Mouse (Mus musculus) embryonic facial prominence, embryonic 14.5 days (tissue): ENCODE measurements around the gene Snrpb. TPM values are rescaled to one million over a fixed set of nuclear protein-coding genes. Genes with fewer than 3 reads are reported as not detected.

Source experiments
- ATAC-seq: fragments of 200-750 bp; cut with Nextera tagmentation; 2 replicates; pipeline ENCODE4 v1.8.0; 2017; ENCODE audit warnings: low read depth, moderate number of reproducible peaks, moderate TSS enrichment
- DNase-seq: peaks from one replicate; pipeline ENCODE4 v3.0.0-alpha.2; 2015; ENCODE audit warnings: low spot score
- H3K27ac ChIP-seq: fragments of 300-500 bp; sonication (generic); replicated peaks from 2 replicates; pipeline ENCODE4 v1.5.1; 2014; ENCODE audit warnings: low read depth, mild to moderate bottlenecking, low read length, moderate library complexity
- H3K27me3 ChIP-seq: fragments of 300-500 bp; sonication (generic); replicated peaks from 2 replicates; pipeline ENCODE4 v1.6.1; 2014; ENCODE audit warnings: low read length; ENCODE audit not compliant: control insufficient read depth, insufficient read depth
- H3K36me3 ChIP-seq: fragments of 300-500 bp; sonication (generic); 2 replicates; pipeline ENCODE4 v1.6.1; 2014; ENCODE audit warnings: low read length, mixed read lengths; ENCODE audit not compliant: control insufficient read depth, insufficient read depth
- H3K4me1 ChIP-seq: fragments of 300-500 bp; sonication (generic); 2 replicates; pipeline ENCODE4 v1.6.1; 2014; ENCODE audit warnings: antibody characterized with exemption, low read length; ENCODE audit not compliant: control insufficient read depth, insufficient read depth
- H3K4me2 ChIP-seq: fragments of 300-500 bp; sonication (generic); 2 replicates; pipeline ENCODE4 v1.6.1; 2014; ENCODE audit warnings: low read depth, mild to moderate bottlenecking, low read length, moderate library complexity, mixed read lengths
- H3K4me3 ChIP-seq: fragments of 300-500 bp; sonication (generic); 2 replicates; pipeline ENCODE4 v1.5.1; 2014; ENCODE audit warnings: low read depth, mild to moderate bottlenecking, low read length
- H3K9ac ChIP-seq: fragments of 300-500 bp; sonication (generic); 2 replicates; pipeline ENCODE4 v1.6.1; 2014; ENCODE audit warnings: low read depth, mild to moderate bottlenecking, low read length, moderate library complexity, mixed read lengths
- H3K9me3 ChIP-seq: fragments of 300-500 bp; sonication (generic); 2 replicates; pipeline ENCODE4 v1.6.1; 2016; ENCODE audit warnings: low read length; ENCODE audit not compliant: control insufficient read depth
- WGBS: fragments of 180-500 bp; shearing (Covaris S2); extraction: QIAGEN DNeasy Blood & Tissue Kit; methylation state at CpG from one replicate; pipeline ENCODE4 v1.1.7; 2014; 5-methylcytosine and 5-hydroxymethylcytosine counted together
- polyA plus RNA-seq: library from polyadenylated mRNA; unstranded; fragments of >200 nt; fragmentation: Nextera tagmentation; extraction: Ambion mirVana; gene quantifications from 2 replicates; pipeline ENCODE4 v1.2.1, GENCODE M21; 2014

The Snrpb gene
- 472 and 523 TPM in 2 replicates for polyA plus RNA-seq

GRCm38 (mm10) chr2:130178706-130179506, at the start of gene Snrpb:
TSS of gene Snrpb (minus strand) at chr2:130179403.
- no peaks in the 10 kb centered on the region for H3K9me3 ChIP-seq
- peak within 1 kb of the TSS; percentile 81 for H3K4me2 ChIP-seq
- under 1% methylated on average over 51 of the region's 81 CpGs for WGBS
- DNase-seq (peak; percentile 97), ATAC-seq (peak; percentile 93)
- H3K4me3 ChIP-seq: peak within 1 kb of the TSS; percentile 96
- peak within 1 kb of the TSS; percentile 100 for H3K9ac ChIP-seq
- H3K4me1 ChIP-seq: peaks cover 11% of the 10 kb centered on the region
- H3K27me3 ChIP-seq: no peaks in the 10 kb centered on the region
- peak within 1 kb of the TSS; percentile 98 for H3K27ac ChIP-seq
- peaks cover 27% of the 10 kb centered on the region for H3K36me3 ChIP-seq

GRCm38 (mm10) chr2:130211581-130211980, 32.4 kb upstream of the Snrpb start:
- Histone ChIP-seq H3K36me3 (no peaks in the 10 kb centered on the region), H3K27me3 (no peaks in the 10 kb centered on the region), H3K4me1 (no peaks in the 10 kb centered on the region), H3K4me2 (no peak overlapping the region), H3K27ac (no peak overlapping the region), H3K4me3 (no peak overlapping the region), H3K9ac (no peak overlapping the region), H3K9me3 (no peaks in the 10 kb centered on the region)
- DNase-seq (no peak), ATAC-seq (no peak)
- WGBS: 81% methylated on average over 2 of the region's 2 CpGs

DNA sequence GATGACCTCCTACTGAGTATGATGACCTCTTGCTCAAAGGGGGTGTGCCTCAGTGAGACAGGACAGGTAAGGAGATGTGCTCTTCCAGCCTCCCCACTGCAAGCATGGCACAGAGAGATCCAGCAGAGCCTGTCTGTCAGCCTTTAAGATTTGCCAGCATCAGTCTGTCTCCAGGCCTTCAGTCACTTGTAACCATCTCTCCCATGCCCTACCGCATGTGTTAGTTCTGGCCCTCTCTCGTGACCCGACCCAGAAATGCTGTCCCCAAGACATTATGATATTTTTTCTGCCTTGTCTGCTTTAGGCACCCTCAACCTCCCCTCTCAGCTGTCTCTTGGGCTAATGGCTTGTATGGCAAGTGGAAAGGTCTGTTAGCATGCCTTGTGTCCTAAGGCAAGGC, 30.4 kb upstream of the Snrpb start:
- Histone ChIP-seq H3K4me1 (no peaks in the 10 kb centered on the region), H3K9me3 (no peaks in the 10 kb centered on the region), H3K36me3 (no peaks in the 10 kb centered on the region), H3K27ac (no peak overlapping the region), H3K4me3 (no peak overlapping the region), H3K27me3 (no peaks in the 10 kb centered on the region), H3K9ac (no peak overlapping the region), H3K4me2 (no peak overlapping the region)
- no peak for ATAC-seq
- WGBS: 97% methylated on average over 3 of the region's 3 CpGs
- no peak for DNase-seq

DNA sequence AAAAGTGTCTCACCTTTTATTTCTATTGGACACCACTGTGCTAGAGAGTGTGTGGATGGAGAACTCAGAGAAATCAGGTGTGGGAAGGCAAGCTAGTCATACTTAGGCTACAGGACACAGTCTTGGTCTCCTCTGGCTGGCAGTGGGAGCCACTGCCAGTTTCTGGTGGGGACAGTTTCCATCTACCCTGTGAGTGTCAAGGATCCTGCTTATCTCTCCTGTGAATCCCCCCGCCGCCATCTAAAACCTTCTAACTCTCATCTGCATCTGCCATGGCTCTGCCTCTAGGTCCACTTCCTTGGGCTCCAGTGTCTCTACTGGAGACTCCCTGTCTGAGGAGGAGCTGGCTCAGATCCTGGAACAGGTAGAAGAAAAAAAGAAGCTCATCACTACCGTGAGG, 28.8 kb upstream of the Snrpb start:
- DNase-seq (no peak), ATAC-seq (no peak)
- Histone ChIP-seq H3K4me1 (no peaks in the 10 kb centered on the region), H3K36me3 (no peaks in the 10 kb centered on the region), H3K4me3 (no peak overlapping the region), H3K27ac (no peak overlapping the region), H3K9ac (no peak overlapping the region), H3K9me3 (no peaks in the 10 kb centered on the region), H3K4me2 (no peak overlapping the region), H3K27me3 (no peaks in the 10 kb centered on the region)
- 87% methylated on average over 3 of the region's 3 CpGs for WGBS

- no peak for DNase-seq
- H3K9ac ChIP-seq: no peak overlapping the region
- no peak overlapping the region for H3K4me2 ChIP-seq
- H3K36me3 ChIP-seq: no peaks in the 10 kb centered on the region
- no peaks in the 10 kb centered on the region for H3K9me3 ChIP-seq
- no peaks in the 10 kb centered on the region for H3K4me1 ChIP-seq
- 65% methylated on average over 2 of the region's 2 CpGs for WGBS
- no peaks in the 10 kb centered on the region for H3K27me3 ChIP-seq
- no peak overlapping the region for H3K27ac ChIP-seq
- H3K4me3 ChIP-seq: no peak overlapping the region
- ATAC-seq: no peak
Measured at GRCm38 (mm10) chr2:130207376-130207775, 28.2 kb upstream of the Snrpb start.

GRCm38 (mm10) chr2:130200961-130201360, 21.8 kb upstream of the Snrpb start:
- Histone ChIP-seq H3K9me3 (no peaks in the 10 kb centered on the region), H3K27ac (no peak overlapping the region), H3K4me2 (no peak overlapping the region), H3K27me3 (no peaks in the 10 kb centered on the region), H3K4me1 (no peaks in the 10 kb centered on the region), H3K9ac (no peak overlapping the region), H3K4me3 (no peak overlapping the region), H3K36me3 (no peaks in the 10 kb centered on the region)
- peak; percentile 9 for DNase-seq
- 61% methylated on average over 5 of the region's 5 CpGs for WGBS
- no peak for ATAC-seq

- no peak within 1 kb of the TSS for H3K4me3 ChIP-seq
Measured at GRCm38 (mm10) chr2:130194894-130195293, 15.7 kb upstream of the Snrpb start, which contains the start of gene Tmc2. TSS of gene Tmc2 (plus strand) at chr2:130195194.

GRCm38 (mm10) chr2:130188391-130188790, 9.2 kb upstream of the Snrpb start:
- Histone ChIP-seq H3K4me3 (no peak overlapping the region), H3K27ac (no peak overlapping the region), H3K9ac (no peak overlapping the region), H3K36me3 (no peaks in the 10 kb centered on the region), H3K4me1 (no peaks in the 10 kb centered on the region), H3K27me3 (no peaks in the 10 kb centered on the region), H3K4me2 (no peak overlapping the region), H3K9me3 (peaks cover 10% of the 10 kb centered on the region; the same call in 1 of the 2 replicates)
- WGBS: 84% methylated on average over 12 of the region's 12 CpGs
- DNase-seq (no peak), ATAC-seq (no peak)

More at GRCm38 (mm10) chr2:130194894-130195293, 15.7 kb upstream of the Snrpb start, which contains the start of gene Tmc2:
- Histone ChIP-seq H3K4me2 (no peak within 1 kb of the TSS), H3K27me3 (no peaks in the 10 kb centered on the region), H3K9ac (no peak within 1 kb of the TSS), H3K27ac (no peak within 1 kb of the TSS), H3K4me1 (no peaks in the 10 kb centered on the region), H3K9me3 (peaks cover 7% of the 10 kb centered on the region; the same call in 1 of the 2 replicates), H3K36me3 (no peaks in the 10 kb centered on the region)
- DNase-seq: no peak
- no peak for ATAC-seq
- WGBS: 93% methylated on average over 16 of the region's 16 CpGs
